Mouse (Mus musculus) cerebellum, adult 9-10 months (tissue): ENCODE measurements around the gene Csf3.

ENCODE experiments used
- DNase-seq: peaks from one replicate; pipeline ENCODE4 v3.0.0; 2022

The Csf3 gene

GRCm38 (mm10) chr11:98750351-98751201 lies 49.5 kb downstream of the Csf3 start:
- DNase-seq, result peak; percentile 84

GRCm38 (mm10) chr11:98751221-98751782 lies 50.2 kb downstream of the Csf3 start:
- DNase-seq, result peak; percentile 63

GRCm38 (mm10) chr11:98752562-98753140 lies 51.6 kb downstream of the Csf3 start:
- peak; percentile 50 for DNase-seq
